Mouse (Mus musculus) spleen, postnatal 36 days (tissue): ENCODE results near the gene Cass4.

ENCODE experiments used
- DNase-seq, 2 experiments: peaks; one replicate each; pipeline ENCODE4 v3.0.0; 2022; ENCODE audit warnings: low spot score in 2 of 2, mixed read lengths in 1 of 2

Cass4 gene

GRCm38 (mm10) chr2:172481654-172482385, 88.2 kb downstream of the Cass4 start:
- no peak for DNase-seq
